Mouse (Mus musculus): ENCODE measurements at regions not wholly inside any gene's neighbourhood (a gene's known extent, or its start where the extent isn't known, plus 50 kb on each side); places are given as distances from the start of the nearest gene placed in this dataset.
"Not testable (repeated sequence)": the region's sequence is repeated elsewhere in the genome, so short reads cannot be mapped to it uniquely, and the experiment has no call there.

- H3K4me2 ChIP-seq (replicated peaks; ENCODE audit: low read depth, low read length, severe bottlenecking), result no peak overlapping the region
- no peaks in the 10 kb centered on the region for H3K9me3 ChIP-seq (ENCODE audit: control insufficient read depth, low read length)
- H3K4me1 ChIP-seq (ENCODE audit: control insufficient read depth, insufficient read depth, low read length), result no peaks in the 10 kb centered on the region; the same call in 1 of the 2 replicates
- no peak overlapping the region for H3K4me3 ChIP-seq (replicated peaks; ENCODE audit: low read length)
- no peaks in the 10 kb centered on the region for H3K36me3 ChIP-seq (ENCODE audit: control insufficient read depth, insufficient read depth, low read length)
- ATAC-seq (ENCODE audit: low FRiP score, low read depth) (no peak), DNase-seq (ENCODE audit: low spot score) (no peak)
- WGBS, result 90% methylated on average over 1 of the region's 1 CpGs
- H3K27me3 ChIP-seq (ENCODE audit: control insufficient read depth, insufficient read depth, low read length), result no peaks in the 10 kb centered on the region
- H3K9ac ChIP-seq (ENCODE audit: low read depth, low read length, severe bottlenecking), result no peak overlapping the region
- no peak for TF ChIP-seq POLR2A (IDR thresholded peaks at IDR 0.05; ENCODE audit: borderline replicate concordance, extremely low read depth, insufficient read depth, insufficient read length)
- no peak overlapping the region for H3K27ac ChIP-seq (replicated peaks; ENCODE audit: low read depth, low read length)
These were observed 235.9 kb downstream of the Tmem114 start for GRCm38 (mm10) chr16:8189071-8189470.

GRCm38 (mm10) chr16:8188505-8188904, 236.4 kb downstream of the Tmem114 start:
- no peaks in the 10 kb centered on the region for H3K27me3 ChIP-seq (ENCODE audit: control insufficient read depth, insufficient read depth, low read length)
- no peak overlapping the region for H3K4me2 ChIP-seq (replicated peaks; ENCODE audit: low read depth, low read length, severe bottlenecking)
- WGBS, result 29% methylated on average over 4 of the region's 4 CpGs
- no peak for TF ChIP-seq POLR2A (IDR thresholded peaks at IDR 0.05; ENCODE audit: borderline replicate concordance, extremely low read depth, insufficient read depth, insufficient read length)
- ATAC-seq (ENCODE audit: low FRiP score, low read depth) (no peak), DNase-seq (ENCODE audit: low spot score) (peak; percentile 37)
- no peaks in the 10 kb centered on the region; the same call in 1 of the 2 replicates for H3K4me1 ChIP-seq (ENCODE audit: control insufficient read depth, insufficient read depth, low read length)
- no peak overlapping the region for H3K4me3 ChIP-seq (replicated peaks; ENCODE audit: low read length)
- H3K27ac ChIP-seq (replicated peaks; ENCODE audit: low read depth, low read length), result no peak overlapping the region
- H3K9me3 ChIP-seq (ENCODE audit: control insufficient read depth, low read length), result no peaks in the 10 kb centered on the region
- no peak overlapping the region for H3K9ac ChIP-seq (ENCODE audit: low read depth, low read length, severe bottlenecking)
- no peaks in the 10 kb centered on the region for H3K36me3 ChIP-seq (ENCODE audit: control insufficient read depth, insufficient read depth, low read length)

GRCm38 (mm10) chr16:8184781-8185180, 240.2 kb downstream of the Tmem114 start:
- ATAC-seq (ENCODE audit: low FRiP score, low read depth), result no peak
- Histone ChIP-seq H3K9me3 (ENCODE audit: control insufficient read depth, low read length) (no peaks in the 10 kb centered on the region), H3K27me3 (ENCODE audit: control insufficient read depth, insufficient read depth, low read length) (no peaks in the 10 kb centered on the region), H3K27ac (replicated peaks; ENCODE audit: low read depth, low read length) (no peak overlapping the region), H3K9ac (ENCODE audit: low read depth, low read length, severe bottlenecking) (no peak overlapping the region), H3K4me1 (ENCODE audit: control insufficient read depth, insufficient read depth, low read length) (no peaks in the 10 kb centered on the region; the same call in 1 of the 2 replicates), H3K4me3 (replicated peaks; ENCODE audit: low read length) (no peak overlapping the region), H3K4me2 (replicated peaks; ENCODE audit: low read depth, low read length, severe bottlenecking) (no peak overlapping the region), H3K36me3 (ENCODE audit: control insufficient read depth, insufficient read depth, low read length) (no peaks in the 10 kb centered on the region)
- no peak for TF ChIP-seq POLR2A (IDR thresholded peaks at IDR 0.05; ENCODE audit: borderline replicate concordance, extremely low read depth, insufficient read depth, insufficient read length)
- 63% methylated on average over 6 of the region's 6 CpGs for WGBS
- no peak for DNase-seq (ENCODE audit: low spot score)

GRCm38 (mm10) chr16:8178946-8179345, 246.0 kb downstream of the Tmem114 start:
- H3K4me1 ChIP-seq (ENCODE audit: control insufficient read depth, insufficient read depth, low read length), result no peaks in the 10 kb centered on the region
- H3K36me3 ChIP-seq (ENCODE audit: control insufficient read depth, insufficient read depth, low read length), result no peaks in the 10 kb centered on the region
- no peak overlapping the region for H3K27ac ChIP-seq (replicated peaks; ENCODE audit: low read depth, low read length)
- ATAC-seq (ENCODE audit: low FRiP score, low read depth) (no peak), DNase-seq (ENCODE audit: low spot score) (no peak)
- no peak overlapping the region for H3K4me3 ChIP-seq (replicated peaks; ENCODE audit: low read length)
- no peak for TF ChIP-seq POLR2A (IDR thresholded peaks at IDR 0.05; ENCODE audit: borderline replicate concordance, extremely low read depth, insufficient read depth, insufficient read length)
- no peak overlapping the region for H3K4me2 ChIP-seq (replicated peaks; ENCODE audit: low read depth, low read length, severe bottlenecking)
- no peaks in the 10 kb centered on the region for H3K9me3 ChIP-seq (ENCODE audit: control insufficient read depth, low read length)
- H3K27me3 ChIP-seq (ENCODE audit: control insufficient read depth, insufficient read depth, low read length), result no peaks in the 10 kb centered on the region
- no peak overlapping the region for H3K9ac ChIP-seq (ENCODE audit: low read depth, low read length, severe bottlenecking)
- WGBS, result 25% methylated on average over 1 of the region's 1 CpGs

DNA sequence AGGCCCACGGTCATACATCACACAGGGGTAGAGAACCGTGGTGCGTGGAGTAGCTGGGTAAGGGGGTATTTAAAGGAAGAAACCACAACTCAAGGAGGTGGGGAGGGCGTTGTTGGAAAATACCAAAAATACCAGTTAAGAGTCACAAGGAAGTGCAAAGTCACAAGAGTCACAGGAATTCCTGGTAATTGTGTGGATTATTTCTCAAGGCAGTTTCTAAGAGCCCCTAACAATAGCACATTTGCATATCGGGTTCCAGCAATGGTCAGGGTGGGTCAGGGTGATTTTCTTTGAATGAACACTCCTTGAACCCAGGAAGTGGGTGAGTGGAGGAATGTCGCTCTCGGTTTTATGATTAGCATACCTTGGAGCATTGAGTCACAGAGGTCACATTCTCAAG, 247.7 kb downstream of the Tmem114 start:
- not testable (repeated sequence) for H3K9ac ChIP-seq (ENCODE audit: low read depth, low read length, severe bottlenecking); H3K27ac ChIP-seq (replicated peaks; ENCODE audit: low read depth, low read length); H3K9me3 ChIP-seq (ENCODE audit: control insufficient read depth, low read length); DNase-seq (ENCODE audit: low spot score); H3K4me3 ChIP-seq (replicated peaks; ENCODE audit: low read length); H3K27me3 ChIP-seq (ENCODE audit: control insufficient read depth, insufficient read depth, low read length); H3K36me3 ChIP-seq (ENCODE audit: control insufficient read depth, insufficient read depth, low read length); ATAC-seq (ENCODE audit: low FRiP score, low read depth); H3K4me1 ChIP-seq (ENCODE audit: control insufficient read depth, insufficient read depth, low read length); H3K4me2 ChIP-seq (replicated peaks; ENCODE audit: low read depth, low read length, severe bottlenecking)
- WGBS, result 95% methylated on average over 7 of the region's 7 CpGs

GRCm38 (mm10) chr16:8176126-8176525, 248.8 kb downstream of the Tmem114 start:
- WGBS, result 38% methylated on average over 6 of the region's 6 CpGs

More at GRCm38 (mm10) chr16:8176126-8176525, 248.8 kb downstream of the Tmem114 start:
- Histone ChIP-seq H3K9ac (ENCODE audit: low read depth, low read length, severe bottlenecking) (no peak overlapping the region), H3K27ac (replicated peaks; ENCODE audit: low read depth, low read length) (no peak overlapping the region), H3K27me3 (ENCODE audit: control insufficient read depth, insufficient read depth, low read length) (no peaks in the 10 kb centered on the region), H3K9me3 (ENCODE audit: control insufficient read depth, low read length) (no peaks in the 10 kb centered on the region), H3K4me2 (replicated peaks; ENCODE audit: low read depth, low read length, severe bottlenecking) (no peak overlapping the region), H3K4me3 (replicated peaks; ENCODE audit: low read length) (no peak overlapping the region), H3K4me1 (ENCODE audit: control insufficient read depth, insufficient read depth, low read length) (no peaks in the 10 kb centered on the region), H3K36me3 (ENCODE audit: control insufficient read depth, insufficient read depth, low read length) (no peaks in the 10 kb centered on the region)
- ATAC-seq (ENCODE audit: low FRiP score, low read depth), result no peak
- no peak for DNase-seq (ENCODE audit: low spot score)
- no peak for TF ChIP-seq POLR2A (IDR thresholded peaks at IDR 0.05; ENCODE audit: borderline replicate concordance, extremely low read depth, insufficient read depth, insufficient read length)
